Mouse (Mus musculus) liver (tissue): Measurements from ENCODE around the gene Cd52.

Experiments used
- DNase-seq: peaks from one replicate; pipeline ENCODE4 v3.0.0-alpha.2; 2020; ENCODE audit warnings: mixed read lengths

Cd52 gene

GRCm38 (mm10) chr4:134089029-134089428 lies 5.9 kb downstream of the Cd52 start:
- no peak for DNase-seq

- DNase-seq, result peak; percentile 42
These were observed 7.5 kb downstream of the Cd52 start for GRCm38 (mm10) chr4:134087412-134087811.

GRCm38 (mm10) chr4:134084999-134085398 lies 9.9 kb downstream of the Cd52 start:
- no peak for DNase-seq

GRCm38 (mm10) chr4:134082460-134082859 lies 12.4 kb downstream of the Cd52 start:
- no peak for DNase-seq

- peak; percentile 85 for DNase-seq
These were observed 13.0 kb downstream of the Cd52 start for GRCm38 (mm10) chr4:134081730-134082386.

- DNase-seq, result no peak
These were observed 14.2 kb downstream of the Cd52 start for GRCm38 (mm10) chr4:134080674-134081073.

GRCm38 (mm10) chr4:134078694-134079093 lies 16.2 kb downstream of the Cd52 start:
- peak; percentile 57 for DNase-seq

- DNase-seq, result no peak
These were observed 25.9 kb downstream of the Cd52 start for GRCm38 (mm10) chr4:134068793-134069580.

GRCm38 (mm10) chr4:134067833-134068544 lies 26.9 kb downstream of the Cd52 start:
- DNase-seq, result no peak

- DNase-seq, result no peak
These were observed 27.5 kb downstream of the Cd52 start for GRCm38 (mm10) chr4:134067383-134067782.

GRCm38 (mm10) chr4:134065431-134066004 lies 29.4 kb downstream of the Cd52 start:
- DNase-seq, result no peak

GRCm38 (mm10) chr4:134062561-134062960 lies 32.3 kb downstream of the Cd52 start:
- no peak for DNase-seq

GRCm38 (mm10) chr4:134061944-134062446 lies 32.9 kb downstream of the Cd52 start:
- no peak for DNase-seq

- DNase-seq, result no peak
These were observed 33.6 kb downstream of the Cd52 start for GRCm38 (mm10) chr4:134061166-134061830.

GRCm38 (mm10) chr4:134060135-134060865 lies 34.6 kb downstream of the Cd52 start, which contains the start of gene Crybg2:
TSS of gene Crybg2 (plus strand) at chr4:134060815.
- no peak for DNase-seq

- DNase-seq, result no peak
These were observed 36.0 kb downstream of the Cd52 start for GRCm38 (mm10) chr4:134058908-134059307.

GRCm38 (mm10) chr4:134058166-134058715 lies 36.6 kb downstream of the Cd52 start:
- DNase-seq, result no peak

GRCm38 (mm10) chr4:134053538-134053937 lies 41.3 kb downstream of the Cd52 start, which contains the start of gene Zfp683:
TSS of gene Zfp683 (plus strand) at chr4:134053838.
- no peak for DNase-seq

- peak; percentile 36 for DNase-seq
These were observed 42.3 kb downstream of the Cd52 start for GRCm38 (mm10) chr4:134052560-134052959.

- no peak for DNase-seq
These were observed 43.0 kb downstream of the Cd52 start for GRCm38 (mm10) chr4:134051912-134052311.

- DNase-seq, result no peak
These were observed 47.2 kb downstream of the Cd52 start for GRCm38 (mm10) chr4:134047648-134048047.
